ENCODE assay signal across 8 mouse cellular contexts in the genomic region with DNA sequence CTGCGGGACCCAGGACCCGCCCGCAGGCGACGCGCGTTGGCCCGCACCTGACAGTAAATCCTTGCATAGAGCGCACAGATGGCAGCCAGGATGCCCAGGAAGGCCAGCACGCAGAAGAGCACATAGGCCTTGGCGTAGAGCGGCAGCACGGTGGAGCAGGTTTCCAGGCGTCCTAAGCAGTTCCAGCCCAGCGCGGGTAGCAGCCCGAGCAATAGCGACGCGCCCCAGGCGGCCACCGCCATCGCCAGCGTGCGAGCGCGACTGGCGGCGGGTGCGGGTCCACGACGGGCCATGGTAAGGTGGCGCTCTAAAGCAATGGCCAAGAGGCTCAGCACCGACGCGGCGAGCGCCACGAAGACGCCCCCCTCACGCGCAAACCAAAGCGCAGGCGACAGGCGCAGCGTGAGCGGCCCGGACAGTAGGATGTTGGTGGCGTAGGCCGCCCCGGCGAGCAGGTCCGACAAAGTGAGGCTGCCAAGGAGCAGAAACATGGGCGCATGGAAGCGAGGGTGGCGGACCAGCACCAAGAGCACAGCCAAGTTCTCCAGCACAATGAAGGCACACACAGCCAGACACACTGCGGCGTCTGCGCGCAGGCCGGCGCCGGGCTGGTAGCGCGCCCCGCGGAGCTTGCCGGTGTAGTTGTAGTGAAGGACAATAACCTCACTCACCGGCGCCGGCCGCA. TPM values are rescaled to one million over a fixed set of nuclear protein-coding genes. Genes with fewer than 3 reads are reported as not detected.
A peak's percentile ranks its signal among the peaks of the same experiment; 100 is the strongest.
DNase-seq lines count a peak whose midpoint lies in the region; ATAC-seq lines count a peak whose summit lies in the region.

No protein-coding gene starts in this region.

- H3K27ac ChIP-seq in brown adipose tissue, adult 24 weeks (replicated peaks; ENCODE audit: low read depth, low read length): no peak overlapping the region
- no peak overlapping the region for H3K27ac ChIP-seq in embryonic facial prominence, embryonic 15.5 days (replicated peaks)
- H3K27ac ChIP-seq in intestine, embryonic 16.5 days (ENCODE audit: low read length): no peak overlapping the region
- H3K27ac ChIP-seq in midbrain, embryonic 15.5 days: peak overlapping the region; percentile 48

- H3K4me2 ChIP-seq in embryonic facial prominence, embryonic 15.5 days (replicated peaks): peak overlapping the region; percentile 89
- peak overlapping the region; percentile 93 for H3K4me2 ChIP-seq in intestine, embryonic 16.5 days (ENCODE audit: low read depth, low read length)
- peak overlapping the region; percentile 90 for H3K4me2 ChIP-seq in midbrain, embryonic 15.5 days

- no peaks in the 10 kb centered on the region for H3K9me3 ChIP-seq in embryonic facial prominence, embryonic 15.5 days (replicated peaks)
- peaks cover 3% of the 10 kb centered on the region for H3K9me3 ChIP-seq in intestine, embryonic 16.5 days (ENCODE audit: control insufficient read depth, low read length)
- H3K9me3 ChIP-seq in midbrain, embryonic 15.5 days: no peaks in the 10 kb centered on the region

- WGBS in embryonic facial prominence, embryonic 15.5 days: under 1% methylated on average over 72 of the region's 72 CpGs
- WGBS in intestine, embryonic 16.5 days: 1% methylated on average over 72 of the region's 72 CpGs
- WGBS in midbrain, embryonic 15.5 days: under 1% methylated on average over 72 of the region's 72 CpGs

- H3K4me3 ChIP-seq in brown adipose tissue, adult 24 weeks (ENCODE audit: insufficient read depth, low read depth, low read length): peak overlapping the region; percentile 47
- peak overlapping the region; percentile 44 for H3K4me3 ChIP-seq in embryonic facial prominence, embryonic 15.5 days (replicated peaks)
- peak overlapping the region; percentile 54 for H3K4me3 ChIP-seq in intestine, embryonic 16.5 days (ENCODE audit: low read length)
- H3K4me3 ChIP-seq in midbrain, embryonic 15.5 days: peak overlapping the region; percentile 47

- no peaks in the 10 kb centered on the region for H3K36me3 ChIP-seq in embryonic facial prominence, embryonic 15.5 days
- H3K36me3 ChIP-seq in intestine, embryonic 16.5 days (ENCODE audit: control insufficient read depth, insufficient read depth, low read length): no peaks in the 10 kb centered on the region
- no peaks in the 10 kb centered on the region for H3K36me3 ChIP-seq in midbrain, embryonic 15.5 days (replicated peaks)

- intact Hi-C loops in left cerebral cortex, postnatal 25 days (cut with DNase I): no loop called here
- intact Hi-C loops in left cerebral cortex, postnatal 14 days (cut with DNase I): no loop called here

- ATAC-seq in embryonic facial prominence, embryonic 15.5 days (ENCODE audit: insufficient number of reproducible peaks, low FRiP score, low TSS enrichment, low read depth): peak; percentile 27; the same call in 1 of the 2 replicates
- ATAC-seq in intestine, embryonic 16.5 days: peak; percentile 27
- peak; percentile 58 for ATAC-seq in midbrain, embryonic 15.5 days (replicated peaks)

- no peaks in the 10 kb centered on the region for H3K4me1 ChIP-seq in brown adipose tissue, adult 24 weeks (ENCODE audit: control insufficient read depth, insufficient read depth, insufficient read length, low read length)
- peaks cover 29% of the 10 kb centered on the region for H3K4me1 ChIP-seq in embryonic facial prominence, embryonic 15.5 days
- peaks cover 21% of the 10 kb centered on the region for H3K4me1 ChIP-seq in intestine, embryonic 16.5 days (ENCODE audit: control insufficient read depth, insufficient read depth, low read length)
- peaks cover 19% of the 10 kb centered on the region for H3K4me1 ChIP-seq in midbrain, embryonic 15.5 days

- peak; percentile 47 to 56 for DNase-seq in left cerebral cortex, postnatal 25 days (ENCODE audit: low spot score in 2 of 2)
- no peak for DNase-seq in left cerebral cortex, postnatal 14 days (ENCODE audit: low spot score in 2 of 2)
- DNase-seq in frontal cortex, postnatal 25 days (ENCODE audit: low spot score in 2 of 2): no peak
- DNase-seq in urinary bladder, postnatal 4 days (ENCODE audit: low spot score in 2 of 2): no peak

- H3K27me3 ChIP-seq in embryonic facial prominence, embryonic 15.5 days: peaks cover 78% of the 10 kb centered on the region
- H3K27me3 ChIP-seq in intestine, embryonic 16.5 days (replicated peaks; ENCODE audit: control insufficient read depth, insufficient read depth, low read length): peaks cover 57% of the 10 kb centered on the region
- peaks cover 70% of the 10 kb centered on the region for H3K27me3 ChIP-seq in midbrain, embryonic 15.5 days (replicated peaks)

- peak overlapping the region; percentile 18 for H3K9ac ChIP-seq in embryonic facial prominence, embryonic 15.5 days
- peak overlapping the region; percentile 57 for H3K9ac ChIP-seq in intestine, embryonic 16.5 days (ENCODE audit: low read depth, low read length)
- H3K9ac ChIP-seq in midbrain, embryonic 15.5 days: peak overlapping the region; percentile 51

RNA-seq across cellular contexts. Expression of a gene that starts 3.7 kb away (rescaled TPM):
- total RNA-seq in left cerebral cortex, postnatal 25 days (2021): 1 to 10 TPM; 7.8 to 8.3 TPM
- total RNA-seq in left cerebral cortex, postnatal 14 days (2021): 1 to 10 TPM; 3.4 to 5.2 TPM
- polyA plus RNA-seq in brown adipose tissue, adult 24 weeks (2012; ENCODE audit: insufficient read depth, insufficient read length, missing spikeins): 2.1 and 3.6 TPM in 2 replicates
- polyA plus RNA-seq in embryonic facial prominence, embryonic 15.5 days (2015; fragmentation: Nextera tagmentation; extraction: Ambion mirVana): 4.5 and 5.0 TPM in 2 replicates
- polyA plus RNA-seq in intestine, embryonic 16.5 days (2015; fragmentation: Nextera tagmentation; extraction: Ambion mirVana): 0.06 TPM in 1 of 2 replicates, not detected in the other
- polyA plus RNA-seq in midbrain, embryonic 15.5 days (2015; fragmentation: Nextera tagmentation; extraction: Ambion mirVana): 2.8 and 4.2 TPM in 2 replicates

RNA-seq across cellular contexts. Expression of a gene that starts 5.4 kb away (rescaled TPM):
- total RNA-seq in left cerebral cortex, postnatal 25 days (2021): 10 to 100 TPM; 49.2 to 51.0 TPM
- total RNA-seq in left cerebral cortex, postnatal 14 days (2021): 10 to 100 TPM; 47.2 to 50.5 TPM
- polyA plus RNA-seq in brown adipose tissue, adult 24 weeks (2012; ENCODE audit: insufficient read depth, insufficient read length, missing spikeins): 24.6 and 25.5 TPM in 2 replicates
- 73.2 and 76.4 TPM in 2 replicates for polyA plus RNA-seq in embryonic facial prominence, embryonic 15.5 days (2015; fragmentation: Nextera tagmentation; extraction: Ambion mirVana)
- 58.1 and 59.7 TPM in 2 replicates for polyA plus RNA-seq in intestine, embryonic 16.5 days (2015; fragmentation: Nextera tagmentation; extraction: Ambion mirVana)
- 75.4 and 78.7 TPM in 2 replicates for polyA plus RNA-seq in midbrain, embryonic 15.5 days (2015; fragmentation: Nextera tagmentation; extraction: Ambion mirVana)

RNA-seq across cellular contexts. Expression of a gene that starts 20.5 kb away (rescaled TPM):
- total RNA-seq in left cerebral cortex, postnatal 25 days (2021): 10 to 100 TPM; 40.7 to 49.2 TPM
- total RNA-seq in left cerebral cortex, postnatal 14 days (2021): 10 to 100 TPM; 35.3 to 37.5 TPM
- polyA plus RNA-seq in brown adipose tissue, adult 24 weeks (2012; ENCODE audit: insufficient read depth, insufficient read length, missing spikeins): 23.5 and 23.7 TPM in 2 replicates
- polyA plus RNA-seq in embryonic facial prominence, embryonic 15.5 days (2015; fragmentation: Nextera tagmentation; extraction: Ambion mirVana): 40.5 and 44.8 TPM in 2 replicates
- polyA plus RNA-seq in intestine, embryonic 16.5 days (2015; fragmentation: Nextera tagmentation; extraction: Ambion mirVana): 62.1 and 62.3 TPM in 2 replicates
- polyA plus RNA-seq in midbrain, embryonic 15.5 days (2015; fragmentation: Nextera tagmentation; extraction: Ambion mirVana): 54.7 and 55.7 TPM in 2 replicates

RNA-seq across cellular contexts. Expression of a gene that starts 43.2 kb away (rescaled TPM):
- total RNA-seq in left cerebral cortex, postnatal 25 days (2021): 10 to 100 TPM; 34.6 to 35.7 TPM
- 10 to 100 TPM; 31.9 to 32.3 TPM for total RNA-seq in left cerebral cortex, postnatal 14 days (2021)
- polyA plus RNA-seq in brown adipose tissue, adult 24 weeks (2012; ENCODE audit: insufficient read depth, insufficient read length, missing spikeins): 10.9 and 16.2 TPM in 2 replicates
- 18.2 and 19.0 TPM in 2 replicates for polyA plus RNA-seq in embryonic facial prominence, embryonic 15.5 days (2015; fragmentation: Nextera tagmentation; extraction: Ambion mirVana)
- polyA plus RNA-seq in intestine, embryonic 16.5 days (2015; fragmentation: Nextera tagmentation; extraction: Ambion mirVana): 12.3 and 13.2 TPM in 2 replicates
- polyA plus RNA-seq in midbrain, embryonic 15.5 days (2015; fragmentation: Nextera tagmentation; extraction: Ambion mirVana): 17.1 and 20.8 TPM in 2 replicates

RNA-seq across cellular contexts. Expression of a gene that starts 46.6 kb away (rescaled TPM):
- 10 to 100 TPM; 54.4 to 58.4 TPM for total RNA-seq in left cerebral cortex, postnatal 25 days (2021)
- 10 to 100 TPM; 57.5 to 62.9 TPM for total RNA-seq in left cerebral cortex, postnatal 14 days (2021)
- polyA plus RNA-seq in brown adipose tissue, adult 24 weeks (2012; ENCODE audit: insufficient read depth, insufficient read length, missing spikeins): 11.1 and 13.5 TPM in 2 replicates
- polyA plus RNA-seq in embryonic facial prominence, embryonic 15.5 days (2015; fragmentation: Nextera tagmentation; extraction: Ambion mirVana): 57.8 and 63.0 TPM in 2 replicates
- polyA plus RNA-seq in intestine, embryonic 16.5 days (2015; fragmentation: Nextera tagmentation; extraction: Ambion mirVana): 40.2 and 42.5 TPM in 2 replicates
- polyA plus RNA-seq in midbrain, embryonic 15.5 days (2015; fragmentation: Nextera tagmentation; extraction: Ambion mirVana): 87.3 and 92.1 TPM in 2 replicates

Comparison
In these comparisons a context has a peak if more than half of its experiments do, and no peak if none do; other contexts are left out.
1. DNase-seq: peak in left cerebral cortex, postnatal 25 days (2 of 2); none in left cerebral cortex, postnatal 14 days (0 of 2), frontal cortex, postnatal 25 days (0 of 2) and urinary bladder, postnatal 4 days (0 of 2).
2. Peak in every context shown above with its lines, with median percentiles within 50 percentile points of each other: H3K4me3 ChIP-seq, ATAC-seq, H3K4me2 ChIP-seq and H3K9ac ChIP-seq.